Mouse (Mus musculus): ENCODE results near the gene Gjb3. TPM values are rescaled to one million over a fixed set of nuclear protein-coding genes. Genes with fewer than 3 reads are reported as not detected.
A peak's percentile ranks its signal among the peaks of the same experiment; 100 is the strongest.

The Gjb3 gene
- total and polyA plus RNA-seq, 2 experiments from 2014 or later = 0.30 to 1.2 TPM

GRCm38 (mm10) chr4:127337668-127338067, 7.0 kb upstream of the Gjb3 start:
- H3K9me3 ChIP-seq (ENCODE audit: low read length) = no peaks in the 10 kb centered on the region
- H3K9ac ChIP-seq = no peak overlapping the region
- no peaks in the 10 kb centered on the region for H3K27me3 ChIP-seq (ENCODE audit: insufficient read depth, low read length)
- ATAC-seq (no peak), DNase-seq (no peak)
- WGBS = 89% methylated on average over 5 of the region's 5 CpGs
- H3K36me3 ChIP-seq (ENCODE audit: insufficient read depth) = no peaks in the 10 kb centered on the region
- TF ChIP-seq CTCF (IDR thresholded peaks at IDR 0.05; ENCODE audit: low read depth) = no peak
- H3K27ac ChIP-seq (ENCODE audit: low read depth, low read length) = no peak overlapping the region
- H3K4me2 ChIP-seq (ENCODE audit: low read depth) = no peak overlapping the region
- H3K4me1 ChIP-seq (ENCODE audit: insufficient read depth) = no peaks in the 10 kb centered on the region
- H3K4me3 ChIP-seq (ENCODE audit: low read depth, low read length) = no peak overlapping the region

GRCm38 (mm10) chr4:127334870-127335504, 4.3 kb upstream of the Gjb3 start:
- no peak overlapping the region for H3K27ac ChIP-seq (ENCODE audit: low read depth, low read length)
- H3K4me2 ChIP-seq (ENCODE audit: low read depth) = no peak overlapping the region
- no peak overlapping the region for H3K4me3 ChIP-seq (ENCODE audit: low read depth, low read length)
- peaks cover 11% of the 10 kb centered on the region for H3K4me1 ChIP-seq (ENCODE audit: insufficient read depth)
- no peaks in the 10 kb centered on the region for H3K36me3 ChIP-seq (ENCODE audit: insufficient read depth)
- H3K27me3 ChIP-seq (ENCODE audit: insufficient read depth, low read length) = peaks cover 24% of the 10 kb centered on the region
- TF ChIP-seq CTCF (IDR thresholded peaks at IDR 0.05; ENCODE audit: low read depth) = no peak
- WGBS = 48% methylated on average over 5 of the region's 5 CpGs
- DNase-seq (no peak), ATAC-seq (no peak)
- no peaks in the 10 kb centered on the region for H3K9me3 ChIP-seq (ENCODE audit: low read length)
- no peak overlapping the region for H3K9ac ChIP-seq

- no peak for DNase-seq
- H3K27ac ChIP-seq (ENCODE audit: low read depth, low read length) = no peak overlapping the region
These were observed 527 bp upstream of the Gjb3 start for GRCm38 (mm10) chr4:127331171-127331570.

GRCm38 (mm10) chr4:127329751-127330150, 893 bp downstream of the Gjb3 start:
- TF ChIP-seq CTCF (IDR thresholded peaks at IDR 0.05; ENCODE audit: low read depth) = no peak
- Histone ChIP-seq H3K4me3 (ENCODE audit: low read depth, low read length) (peak overlapping the region; percentile 33), H3K4me2 (ENCODE audit: low read depth) (peak overlapping the region; percentile 55), H3K9ac (no peak overlapping the region), H3K4me1 (ENCODE audit: insufficient read depth) (peaks cover 11% of the 10 kb centered on the region), H3K27me3 (ENCODE audit: insufficient read depth, low read length) (peaks cover 30% of the 10 kb centered on the region), H3K36me3 (ENCODE audit: insufficient read depth) (no peaks in the 10 kb centered on the region), H3K27ac (ENCODE audit: low read depth, low read length) (no peak overlapping the region), H3K9me3 (ENCODE audit: low read length) (no peaks in the 10 kb centered on the region)
- 3% methylated on average over 13 of the region's 13 CpGs for WGBS
- ATAC-seq = no peak
- no peak for DNase-seq

More at GRCm38 (mm10) chr4:127331171-127331570, 527 bp upstream of the Gjb3 start:
- Histone ChIP-seq H3K4me3 (ENCODE audit: low read depth, low read length) (0 out of 2 replicates have a peak overlapping the region, but pooled peaks have one; percentile 33), H3K4me1 (ENCODE audit: insufficient read depth) (peaks cover 11% of the 10 kb centered on the region), H3K27me3 (ENCODE audit: insufficient read depth, low read length) (peaks cover 30% of the 10 kb centered on the region), H3K9ac (no peak overlapping the region), H3K4me2 (ENCODE audit: low read depth) (no peak overlapping the region), H3K36me3 (ENCODE audit: insufficient read depth) (no peaks in the 10 kb centered on the region), H3K9me3 (ENCODE audit: low read length) (no peaks in the 10 kb centered on the region)
- 24% methylated on average over 13 of the region's 13 CpGs for WGBS
- no peak for TF ChIP-seq CTCF (IDR thresholded peaks at IDR 0.05; ENCODE audit: low read depth)
- ATAC-seq = no peak

GRCm38 (mm10) chr4:127329046-127329445, 1.6 kb downstream of the Gjb3 start:
- H3K27ac ChIP-seq (ENCODE audit: low read depth, low read length) = no peak overlapping the region
- H3K4me2 ChIP-seq (ENCODE audit: low read depth) = no peak overlapping the region
- no peaks in the 10 kb centered on the region for H3K36me3 ChIP-seq (ENCODE audit: insufficient read depth)
- ATAC-seq = no peak
- no peak overlapping the region for H3K4me3 ChIP-seq (ENCODE audit: low read depth, low read length)
- H3K27me3 ChIP-seq (ENCODE audit: insufficient read depth, low read length) = peaks cover 30% of the 10 kb centered on the region
- peaks cover 11% of the 10 kb centered on the region for H3K4me1 ChIP-seq (ENCODE audit: insufficient read depth)
- H3K9ac ChIP-seq = no peak overlapping the region
- 6% methylated on average over 3 of the region's 3 CpGs for WGBS
- no peak for DNase-seq
- TF ChIP-seq CTCF (IDR thresholded peaks at IDR 0.05; ENCODE audit: low read depth) = no peak
- no peaks in the 10 kb centered on the region for H3K9me3 ChIP-seq (ENCODE audit: low read length)

GRCm38 (mm10) chr4:127328378-127328777, 2.3 kb downstream of the Gjb3 start:
- H3K27ac ChIP-seq (ENCODE audit: low read depth, low read length) = no peak overlapping the region
- no peak overlapping the region for H3K9ac ChIP-seq
- no peak overlapping the region for H3K4me3 ChIP-seq (ENCODE audit: low read depth, low read length)
- H3K27me3 ChIP-seq (ENCODE audit: insufficient read depth, low read length) = peaks cover 30% of the 10 kb centered on the region
- H3K4me1 ChIP-seq (ENCODE audit: insufficient read depth) = peaks cover 11% of the 10 kb centered on the region
- ATAC-seq = no peak
- no peak overlapping the region for H3K4me2 ChIP-seq (ENCODE audit: low read depth)
- WGBS = 67% methylated on average over 7 of the region's 7 CpGs
- no peaks in the 10 kb centered on the region for H3K9me3 ChIP-seq (ENCODE audit: low read length)
- DNase-seq = no peak
- no peaks in the 10 kb centered on the region for H3K36me3 ChIP-seq (ENCODE audit: insufficient read depth)
- no peak for TF ChIP-seq CTCF (IDR thresholded peaks at IDR 0.05; ENCODE audit: low read depth)

GRCm38 (mm10) chr4:127327749-127328148, 2.9 kb downstream of the Gjb3 start:
- H3K4me3 ChIP-seq (ENCODE audit: low read depth, low read length) = no peak overlapping the region
- peaks cover 30% of the 10 kb centered on the region for H3K27me3 ChIP-seq (ENCODE audit: insufficient read depth, low read length)
- no peak overlapping the region for H3K4me2 ChIP-seq (ENCODE audit: low read depth)
- WGBS = 80% methylated on average over 6 of the region's 6 CpGs
- H3K27ac ChIP-seq (ENCODE audit: low read depth, low read length) = no peak overlapping the region
- ATAC-seq (no peak), DNase-seq (no peak)
- no peaks in the 10 kb centered on the region for H3K36me3 ChIP-seq (ENCODE audit: insufficient read depth)
- H3K9ac ChIP-seq = no peak overlapping the region
- H3K9me3 ChIP-seq (ENCODE audit: low read length) = no peaks in the 10 kb centered on the region
- TF ChIP-seq CTCF (IDR thresholded peaks at IDR 0.05; ENCODE audit: low read depth) = no peak
- peaks cover 11% of the 10 kb centered on the region for H3K4me1 ChIP-seq (ENCODE audit: insufficient read depth)

Data from forebrain, postnatal 0 days (tissue).